Mouse (Mus musculus): ENCODE results near the gene Olfr1467. TPM values are rescaled to one million over a fixed set of nuclear protein-coding genes. Genes with fewer than 3 reads are reported as not detected.

Gene Olfr1467
- not detected in 2 replicates for polyA plus RNA-seq (2016; fragmentation: Nextera tagmentation; extraction: Ambion mirVana)

GRCm38 (mm10) chr19:13361936-13362335 is at the start of gene Olfr1467:
Gene Olfr1467, plus strand, starts transcription at chr19:13362236.
- H3K27ac ChIP-seq: no peak within 1 kb of the TSS
- no peak within 1 kb of the TSS for H3K4me2 ChIP-seq (replicated peaks)
- H3K9ac ChIP-seq: no peak within 1 kb of the TSS
- H3K4me1 ChIP-seq: no peaks in the 10 kb centered on the region
- H3K27me3 ChIP-seq: no peaks in the 10 kb centered on the region
- no peak within 1 kb of the TSS for H3K4me3 ChIP-seq
- H3K9me3 ChIP-seq: peaks cover 6% of the 10 kb centered on the region; the same call in 1 of the 2 replicates
- WGBS: 71% methylated on average over 2 of the region's 2 CpGs
- no peak for ATAC-seq (ENCODE audit: insufficient number of reproducible peaks, insufficient read depth, low FRiP score, low TSS enrichment)
- H3K36me3 ChIP-seq: no peaks in the 10 kb centered on the region

- Histone ChIP-seq H3K36me3 (no peaks in the 10 kb centered on the region), H3K9ac (no peak within 1 kb of the TSS)
- no peak for ATAC-seq (ENCODE audit: insufficient number of reproducible peaks, insufficient read depth, low FRiP score, low TSS enrichment)
Measured at GRCm38 (mm10) chr19:13315441-13315840, 46.6 kb upstream of the Olfr1467 start, which contains the start of gene Olfr1465. Gene Olfr1465, minus strand, starts transcription at chr19:13315541.

GRCm38 (mm10) chr19:13338562-13338961 is 23.5 kb upstream of the Olfr1467 start, which contains the start of gene Olfr1466:
Gene Olfr1466, plus strand, starts transcription at chr19:13338862.
- H3K9me3 ChIP-seq: peaks cover 9% of the 10 kb centered on the region
- WGBS: 86% methylated on average over 2 of the region's 2 CpGs
- H3K4me2 ChIP-seq (replicated peaks): no peak within 1 kb of the TSS
- no peak within 1 kb of the TSS for H3K9ac ChIP-seq
- H3K36me3 ChIP-seq: no peaks in the 10 kb centered on the region
- H3K27ac ChIP-seq: no peak within 1 kb of the TSS
- no peaks in the 10 kb centered on the region for H3K27me3 ChIP-seq
- no peak within 1 kb of the TSS for H3K4me3 ChIP-seq
- H3K4me1 ChIP-seq: no peaks in the 10 kb centered on the region
- no peak for ATAC-seq (ENCODE audit: insufficient number of reproducible peaks, insufficient read depth, low FRiP score, low TSS enrichment)

More at GRCm38 (mm10) chr19:13315441-13315840, 46.6 kb upstream of the Olfr1467 start, which contains the start of gene Olfr1465:
- Histone ChIP-seq H3K4me1 (no peaks in the 10 kb centered on the region), H3K27ac (no peak within 1 kb of the TSS), H3K9me3 (no peaks in the 10 kb centered on the region; the same call in 1 of the 2 replicates), H3K27me3 (no peaks in the 10 kb centered on the region), H3K4me3 (no peak within 1 kb of the TSS), H3K4me2 (replicated peaks) (no peak within 1 kb of the TSS)

GRCm38 (mm10) chr19:13407549-13407948 is 45.5 kb downstream of the Olfr1467 start, which contains the start of gene Olfr1469:
Gene Olfr1469, plus strand, starts transcription at chr19:13407849.
- no peak for ATAC-seq (ENCODE audit: insufficient number of reproducible peaks, insufficient read depth, low FRiP score, low TSS enrichment)
- 89% methylated on average over 2 of the region's 2 CpGs for WGBS
- Histone ChIP-seq H3K27me3 (no peaks in the 10 kb centered on the region), H3K36me3 (no peaks in the 10 kb centered on the region), H3K9me3 (no peaks in the 10 kb centered on the region), H3K4me1 (no peaks in the 10 kb centered on the region), H3K4me2 (replicated peaks) (no peak within 1 kb of the TSS), H3K27ac (no peak within 1 kb of the TSS), H3K9ac (no peak within 1 kb of the TSS), H3K4me3 (no peak within 1 kb of the TSS)

Other genes with a start within 250 kb of the Olfr1467 start
- gene Olfr1459, start 212.7 kb upstream of the Olfr1467 start, polyA plus RNA-seq (2016; fragmentation: Nextera tagmentation; extraction: Ambion mirVana): not detected in 2 replicates
- not detected in 2 replicates for gene Olfr1461, start 199.2 kb upstream of the Olfr1467 start, polyA plus RNA-seq (2016; fragmentation: Nextera tagmentation; extraction: Ambion mirVana)
- not detected in 2 replicates for gene Olfr1462, start 176.5 kb upstream of the Olfr1467 start, polyA plus RNA-seq (2016; fragmentation: Nextera tagmentation; extraction: Ambion mirVana)
- not detected in 2 replicates for gene Olfr1463, start 130.9 kb upstream of the Olfr1467 start, polyA plus RNA-seq (2016; fragmentation: Nextera tagmentation; extraction: Ambion mirVana)
- gene Olfr1465, start 46.7 kb upstream of the Olfr1467 start, polyA plus RNA-seq (2016; fragmentation: Nextera tagmentation; extraction: Ambion mirVana): not detected in 2 replicates
- gene Olfr1466, start 23.4 kb upstream of the Olfr1467 start, polyA plus RNA-seq (2016; fragmentation: Nextera tagmentation; extraction: Ambion mirVana): not detected in 2 replicates
- not detected in 2 replicates for gene Olfr1469, start 45.6 kb downstream of the Olfr1467 start, polyA plus RNA-seq (2016; fragmentation: Nextera tagmentation; extraction: Ambion mirVana)
- gene Olfr1471, start 81.2 kb downstream of the Olfr1467 start, polyA plus RNA-seq (2016; fragmentation: Nextera tagmentation; extraction: Ambion mirVana): not detected in 2 replicates
- not detected in 2 replicates for gene Olfr1472, start 93.8 kb downstream of the Olfr1467 start, polyA plus RNA-seq (2016; fragmentation: Nextera tagmentation; extraction: Ambion mirVana)
- not detected in 2 replicates for gene Olfr1474, start 107.3 kb downstream of the Olfr1467 start, polyA plus RNA-seq (2016; fragmentation: Nextera tagmentation; extraction: Ambion mirVana)
- gene Olfr1475, start 118.0 kb downstream of the Olfr1467 start, polyA plus RNA-seq (2016; fragmentation: Nextera tagmentation; extraction: Ambion mirVana): not detected in 2 replicates
- not detected in 2 replicates for gene Olfr1477, start 138.3 kb downstream of the Olfr1467 start, polyA plus RNA-seq (2016; fragmentation: Nextera tagmentation; extraction: Ambion mirVana)
- not detected in 2 replicates for gene Olfr1480, start 165.7 kb downstream of the Olfr1467 start, polyA plus RNA-seq (2016; fragmentation: Nextera tagmentation; extraction: Ambion mirVana)
- not detected in 2 replicates for gene Olfr1484, start 221.3 kb downstream of the Olfr1467 start, polyA plus RNA-seq (2016; fragmentation: Nextera tagmentation; extraction: Ambion mirVana)

All from embryonic facial prominence, embryonic 12.5 days (tissue).